Mouse (Mus musculus): ENCODE measurements around the gene Gramd1b.

GRCm38 (mm10) chr9:40356368-40356767 is 174.8 kb downstream of the Gramd1b start:
- no peak for TF ChIP-seq CTCF (IDR thresholded peaks at IDR 0.05; ENCODE audit: extremely low read depth, insufficient read depth, insufficient read length, insufficient replicate concordance)
- TF ChIP-seq POLR2A (IDR thresholded peaks at IDR 0.05; ENCODE audit: low read depth, low read length), result no peak
